Mouse (Mus musculus): ENCODE results near the gene Wdtc1. TPM values are rescaled to one million over a fixed set of nuclear protein-coding genes. Genes with fewer than 3 reads are reported as not detected.

Wdtc1 gene
- total RNA-seq, 2 experiments from 2014 or later, result 56.6 to 60.8 TPM

DNA sequence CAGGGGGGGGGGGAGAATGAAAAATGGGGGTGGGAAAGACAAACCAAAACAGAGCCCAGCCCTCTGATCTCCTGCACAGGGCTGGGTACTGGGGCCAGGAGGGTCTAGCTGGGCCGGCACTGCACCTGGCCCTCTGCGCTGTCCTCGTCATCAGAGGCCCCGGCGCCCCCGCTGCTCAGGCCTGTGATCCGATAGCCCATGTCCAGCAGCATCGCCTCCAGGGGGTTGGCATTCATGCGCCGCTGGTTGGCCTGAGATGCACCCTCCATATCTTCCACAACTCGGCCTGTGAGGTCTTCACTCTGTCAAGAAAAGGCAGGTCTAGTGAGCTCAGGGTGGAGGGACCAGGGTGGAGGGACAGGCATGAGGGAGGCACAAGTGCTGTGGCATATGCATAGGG, 59.2 kb downstream of the Wdtc1 start:
- DNase-seq (ENCODE audit: low spot score in 2 of 2), result no peak
- intact Hi-C loops (cut with DNase I), result no loop called here

- no peak for DNase-seq (ENCODE audit: low spot score in 2 of 2)
- intact Hi-C loops (cut with DNase I), result no loop called here
These were observed 60.1 kb downstream of the Wdtc1 start for GRCm38 (mm10) chr4:133292901-133293843.

DNA sequence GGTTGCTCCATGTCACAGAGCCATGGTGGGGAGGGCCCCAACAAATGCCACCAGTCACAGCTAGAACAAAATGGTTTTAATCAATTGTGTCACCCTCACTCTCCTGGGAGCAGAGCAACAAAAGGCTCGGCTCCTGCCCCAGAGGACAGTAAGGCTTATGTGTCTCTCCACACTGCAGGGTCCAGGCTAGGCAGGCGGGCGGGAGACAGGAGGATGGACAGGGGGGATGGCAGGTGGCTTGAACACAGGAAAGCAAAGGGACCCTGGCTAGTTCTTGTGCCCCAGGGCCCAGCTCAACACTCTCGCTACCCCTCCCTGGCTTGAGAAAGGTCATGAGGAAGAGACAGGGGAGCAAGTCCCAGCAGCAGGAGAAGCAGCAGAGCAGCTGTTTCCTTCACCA, 60.9 kb downstream of the Wdtc1 start:
- DNase-seq (ENCODE audit: low spot score in 2 of 2), result no peak
- intact Hi-C loops (cut with DNase I), result no loop called here

- intact Hi-C loops (cut with DNase I), result no loop called here
- no peak for DNase-seq (ENCODE audit: low spot score in 2 of 2)
These were observed 62.0 kb downstream of the Wdtc1 start for GRCm38 (mm10) chr4:133291255-133291654.

DNA sequence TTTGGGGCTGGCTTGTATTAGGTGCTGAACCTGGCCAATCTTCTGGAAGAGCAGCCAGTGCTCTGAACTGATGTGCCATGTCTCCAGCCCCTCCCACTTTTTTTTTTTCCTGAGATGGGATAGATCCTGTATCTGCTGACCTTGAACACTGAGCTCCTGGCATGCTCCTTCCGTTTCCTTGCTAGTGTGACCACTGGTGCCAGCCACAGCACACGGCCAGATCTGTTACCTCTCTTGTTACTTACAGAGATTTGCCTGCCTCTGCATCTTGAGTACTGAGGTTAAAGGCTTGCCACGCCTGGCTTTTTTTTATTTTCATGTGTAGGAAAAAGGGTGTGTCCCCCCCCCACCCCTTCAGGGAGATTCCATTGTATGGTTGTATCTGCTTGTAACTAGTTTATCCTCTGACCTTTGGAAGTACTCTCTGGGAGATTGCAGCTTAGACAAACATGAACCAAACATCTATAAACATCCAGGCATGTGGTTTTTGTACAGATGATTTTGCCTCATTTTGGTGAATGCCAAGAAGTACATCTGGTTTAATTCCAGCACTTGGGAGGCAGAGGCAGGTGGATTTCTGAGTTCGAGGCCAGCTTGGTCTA, 66.7 kb downstream of the Wdtc1 start:
- DNase-seq (ENCODE audit: low spot score in 2 of 2), result no peak
- intact Hi-C loops (cut with DNase I), result no loop called here

- intact Hi-C loops (cut with DNase I), result no loop called here
- DNase-seq (ENCODE audit: low spot score in 2 of 2), result no peak
These were observed 67.3 kb downstream of the Wdtc1 start for GRCm38 (mm10) chr4:133285950-133286349.

DNA sequence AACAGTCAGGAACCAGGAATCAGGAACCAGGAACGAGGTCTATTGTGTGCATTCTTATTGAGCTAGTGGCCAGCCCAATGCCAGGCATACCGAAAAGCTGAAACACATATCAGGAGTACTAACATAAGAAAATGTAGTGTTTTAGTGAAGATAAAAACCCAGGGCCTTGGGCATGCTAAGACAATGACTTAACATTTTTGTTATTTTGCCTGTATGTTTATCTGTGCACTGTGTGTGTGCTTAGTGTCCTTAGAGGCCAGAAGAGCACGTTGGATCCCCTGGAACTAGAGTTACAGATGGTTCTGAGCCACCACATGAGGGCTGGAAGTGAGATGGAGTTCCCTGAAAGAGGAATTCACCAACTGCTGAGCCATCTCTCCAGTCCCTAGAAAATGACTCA, 68.0 kb downstream of the Wdtc1 start:
- intact Hi-C loops (cut with DNase I), result no loop called here
- no peak for DNase-seq (ENCODE audit: low spot score in 2 of 2)

DNA sequence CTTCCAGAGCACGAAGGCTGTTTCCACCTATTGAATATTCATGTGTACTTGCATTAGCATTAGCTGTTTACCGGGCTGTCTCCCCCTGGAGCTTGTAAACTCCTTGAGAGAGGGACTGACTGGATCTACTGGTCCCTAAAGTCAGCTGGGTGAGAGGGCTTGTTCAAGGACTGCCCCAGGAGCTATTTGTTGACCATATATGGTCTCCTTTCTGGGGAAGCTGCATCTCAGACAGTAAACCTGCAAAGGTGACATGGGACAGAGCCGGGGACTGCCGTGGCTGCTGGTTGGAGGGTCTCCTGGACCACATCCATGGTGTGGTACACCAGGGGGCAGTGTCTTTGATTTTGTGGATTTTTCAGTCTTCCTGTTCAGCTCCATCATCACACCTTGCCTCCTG, 70.6 kb downstream of the Wdtc1 start:
- no peak for DNase-seq (ENCODE audit: low spot score in 2 of 2)
- intact Hi-C loops (cut with DNase I), result no loop called here

DNA sequence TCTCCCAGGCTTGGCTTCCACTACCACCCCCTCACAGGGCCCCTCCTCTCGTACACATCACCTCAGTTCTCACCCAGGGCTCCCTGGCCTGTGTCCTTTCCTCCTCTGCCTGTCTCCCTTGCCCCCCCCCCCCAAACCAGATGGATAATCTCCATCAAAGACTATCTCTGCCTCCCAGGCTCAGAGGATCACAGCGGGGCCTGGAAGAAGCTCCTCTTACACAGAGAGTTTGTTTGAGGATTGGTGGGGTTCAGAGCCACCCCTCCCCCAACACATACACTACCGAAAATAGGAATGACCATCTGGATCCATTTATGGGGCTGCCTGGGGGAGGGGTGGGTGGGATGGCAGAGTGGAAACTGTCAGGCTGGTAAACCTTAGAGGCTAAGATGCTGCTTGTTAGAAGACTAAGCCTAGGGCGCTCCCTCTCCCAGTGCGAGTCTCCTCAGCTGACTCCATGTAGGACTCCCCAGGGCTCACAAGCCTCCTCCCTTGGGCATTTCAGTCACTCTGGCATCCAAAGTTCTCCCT, 71.3 kb downstream of the Wdtc1 start:
- intact Hi-C loops (cut with DNase I), result no loop called here
- peak in 1 of 2 experiments; percentile 45 for DNase-seq (ENCODE audit: low spot score in 2 of 2)

GRCm38 (mm10) chr4:133281513-133281912, 71.8 kb downstream of the Wdtc1 start:
- no peak for DNase-seq (ENCODE audit: low spot score in 2 of 2)
- intact Hi-C loops (cut with DNase I), result no loop called here

DNA sequence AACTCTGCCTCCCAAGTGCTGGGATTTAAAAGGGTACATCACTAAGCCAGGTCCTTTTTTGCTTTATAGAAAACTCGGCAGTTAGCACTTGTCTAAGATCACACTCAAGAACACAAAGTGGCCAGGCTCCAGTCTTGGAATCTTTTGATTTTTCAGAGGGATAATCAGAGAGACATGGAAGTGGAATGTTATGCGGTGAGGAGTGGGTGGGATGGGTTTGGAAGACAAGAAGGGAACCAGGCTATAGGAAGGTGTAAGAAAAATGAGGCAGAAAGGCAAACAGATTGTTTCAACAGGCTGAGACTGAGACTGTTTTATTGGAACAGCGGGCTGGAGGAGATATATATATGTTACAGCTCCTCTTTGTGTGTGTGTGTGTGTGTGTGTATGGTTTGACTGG, 74.8 kb downstream of the Wdtc1 start:
- peak in 1 of 2 experiments; percentile 60 for DNase-seq (ENCODE audit: low spot score in 2 of 2)
- intact Hi-C loops (cut with DNase I), result no loop called here

DNA sequence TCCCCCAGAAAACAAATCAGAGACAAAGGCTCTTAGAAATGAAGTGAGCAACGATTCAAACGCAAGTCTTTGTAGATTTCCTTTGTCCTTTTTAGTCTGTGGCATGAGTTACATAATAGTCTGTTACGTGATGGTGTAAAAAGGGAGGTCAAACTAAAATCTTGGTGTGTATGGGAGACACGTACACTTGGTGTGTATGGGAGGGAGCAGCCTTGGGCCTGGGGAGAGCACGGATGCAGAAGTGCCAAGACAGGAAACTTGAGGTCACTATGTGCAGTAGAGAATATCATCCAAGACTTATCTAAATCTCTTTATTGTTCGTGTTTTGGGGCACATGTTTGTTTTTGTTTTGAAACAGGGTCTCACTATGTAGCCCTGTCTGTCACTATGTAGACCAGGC, 75.2 kb downstream of the Wdtc1 start:
- no peak for DNase-seq (ENCODE audit: low spot score in 2 of 2)
- intact Hi-C loops (cut with DNase I), result no loop called here

GRCm38 (mm10) chr4:133277104-133278026, 75.9 kb downstream of the Wdtc1 start, which contains the start of gene Tmem222:
TSS of gene Tmem222 (minus strand) at chr4:133277792.
- peak; percentile 95 for DNase-seq (ENCODE audit: low spot score in 2 of 2)
- intact Hi-C loops (cut with DNase I), result no loop called here

- intact Hi-C loops (cut with DNase I), result no loop called here
These were observed 82.4 kb downstream of the Wdtc1 start for GRCm38 (mm10) chr4:133270929-133271328.

GRCm38 (mm10) chr4:133269596-133269995, 83.7 kb downstream of the Wdtc1 start:
- intact Hi-C loops (cut with DNase I), result no loop called here
- DNase-seq (ENCODE audit: low spot score in 2 of 2), result no peak

More at GRCm38 (mm10) chr4:133270929-133271328, 82.4 kb downstream of the Wdtc1 start:
- no peak for DNase-seq (ENCODE audit: low spot score in 2 of 2)

DNA sequence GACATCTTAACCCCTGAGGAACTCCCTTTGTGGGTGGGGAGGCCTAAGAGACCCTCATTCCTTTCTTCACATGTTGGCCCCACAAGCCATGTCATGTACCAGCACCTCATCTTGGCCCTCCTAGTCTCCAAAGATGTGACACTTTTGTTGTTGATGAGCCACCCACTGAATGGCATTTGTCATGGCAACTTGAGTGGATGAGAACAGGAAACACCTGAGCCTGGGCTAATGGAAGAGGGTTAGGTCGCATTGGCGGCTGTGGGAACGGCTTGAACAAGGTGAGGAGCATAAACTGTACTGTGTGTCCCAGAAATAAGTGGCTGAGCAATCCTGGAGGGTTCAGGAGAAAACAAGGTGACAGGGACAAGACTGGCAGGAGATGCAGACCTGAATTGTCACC, 84.3 kb downstream of the Wdtc1 start:
- intact Hi-C loops (cut with DNase I), result no loop called here
- no peak for DNase-seq (ENCODE audit: low spot score in 2 of 2)

GRCm38 (mm10) chr4:133266248-133266880, 86.9 kb downstream of the Wdtc1 start:
- no peak for DNase-seq (ENCODE audit: low spot score in 2 of 2)
- intact Hi-C loops (cut with DNase I), result no loop called here

DNA sequence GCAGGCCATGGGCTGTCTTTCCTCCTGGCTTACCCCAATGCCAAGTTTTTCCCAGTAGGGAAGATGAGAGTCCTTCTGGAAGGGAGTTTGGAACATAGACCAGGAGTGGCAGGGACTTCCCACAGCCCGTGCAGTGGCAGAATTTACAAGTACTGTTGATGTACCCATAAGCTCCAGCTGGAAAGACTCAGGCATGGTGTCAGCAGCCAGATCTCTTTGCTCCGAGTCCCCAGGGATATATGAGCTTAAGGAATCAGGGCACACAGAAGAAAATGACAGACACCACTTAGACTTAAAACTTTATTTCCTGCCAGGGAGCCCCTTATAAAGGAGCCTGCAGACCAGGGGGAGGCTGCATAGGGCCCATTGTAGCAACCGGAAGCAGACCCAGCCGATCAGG, 87.5 kb downstream of the Wdtc1 start:
- intact Hi-C loops (cut with DNase I), result no loop called here
- no peak for DNase-seq (ENCODE audit: low spot score in 2 of 2)

DNA sequence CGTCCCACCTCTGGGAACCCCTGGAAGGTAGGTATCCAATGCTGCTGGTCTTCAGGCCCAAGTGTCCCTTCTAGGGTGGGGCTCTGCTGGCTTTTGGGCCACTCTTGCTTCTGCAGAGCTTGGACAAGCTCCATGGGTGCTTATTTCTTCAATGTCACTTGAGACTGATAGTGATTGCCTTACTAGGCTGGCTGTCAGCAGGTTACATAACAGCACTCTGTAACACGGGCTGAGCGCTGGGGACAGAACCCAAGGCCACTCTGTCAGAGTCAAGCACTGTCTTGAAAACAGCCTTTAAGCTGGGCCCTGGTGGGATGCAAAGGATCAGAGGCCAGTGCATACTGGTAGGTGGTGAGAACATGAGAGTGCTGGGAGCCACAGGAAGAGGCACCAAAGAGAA, 88.0 kb downstream of the Wdtc1 start:
- intact Hi-C loops (cut with DNase I), result no loop called here
- DNase-seq (ENCODE audit: low spot score in 2 of 2), result no peak
